Mouse (Mus musculus) E14TG2a.4 (cell line): ENCODE data around the gene Nup214.

Experiments
- CTCF ChIP-seq: conservative IDR thresholded peaks from 2 replicates; pipeline ENCODE4 v1.5.1; 2014; ENCODE audit warnings: low read length
- POU5F1 ChIP-seq: IDR thresholded peaks from 2 replicates; pipeline ENCODE4 v1.6.1; 2014; ENCODE audit warnings: low read length, borderline replicate concordance

DNA sequence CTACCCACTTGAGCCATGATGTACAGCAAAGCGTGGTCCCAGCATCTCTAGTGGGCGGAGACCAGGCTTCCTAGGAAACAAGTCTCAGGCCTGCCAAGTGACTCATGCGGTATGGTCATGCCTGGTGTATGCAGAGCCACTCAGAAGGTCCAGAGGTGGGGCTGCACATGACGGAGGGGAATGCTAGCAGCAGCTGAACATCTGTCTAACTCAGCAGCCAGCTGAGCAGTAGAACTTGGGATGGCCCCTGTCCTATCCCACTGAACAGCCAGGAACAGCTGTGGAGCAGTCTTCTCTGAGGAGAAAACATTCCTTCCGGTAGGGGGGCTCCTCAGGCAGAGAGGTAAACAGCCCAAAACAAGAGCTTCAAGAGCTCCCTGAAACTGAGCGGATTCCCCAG lies 25.8 kb upstream of the Nup214 start:
- TF ChIP-seq CTCF (no peak), POU5F1 (no peak)
